Mouse (Mus musculus): ENCODE results near the gene Tead1.
A peak's percentile ranks its signal among the peaks of the same experiment; 100 is the strongest.

The Tead1 gene

GRCm38 (mm10) chr7:112679171-112679512, at the start of gene Tead1:
Gene Tead1 (plus strand): TSS chr7:112679318.
- peak; percentile 93 for DNase-seq (ENCODE audit: low spot score)

GRCm38 (mm10) chr7:112634505-112635213, 44.5 kb upstream of the Tead1 start:
- DNase-seq (ENCODE audit: low spot score) = no peak

- no peak for DNase-seq (ENCODE audit: low spot score)
Observed at GRCm38 (mm10) chr7:112635936-112636335, 43.2 kb upstream of the Tead1 start.

GRCm38 (mm10) chr7:112643866-112644543, 35.1 kb upstream of the Tead1 start:
- DNase-seq (ENCODE audit: low spot score) = no peak

GRCm38 (mm10) chr7:112644701-112645100, 34.4 kb upstream of the Tead1 start:
- DNase-seq (ENCODE audit: low spot score) = no peak

- no peak for DNase-seq (ENCODE audit: low spot score)
Observed at GRCm38 (mm10) chr7:112645724-112646123, 33.4 kb upstream of the Tead1 start.

GRCm38 (mm10) chr7:112647417-112647816, 31.7 kb upstream of the Tead1 start:
- DNase-seq (ENCODE audit: low spot score) = no peak

GRCm38 (mm10) chr7:112656141-112656662, 22.9 kb upstream of the Tead1 start:
- no peak for DNase-seq (ENCODE audit: low spot score)

- DNase-seq (ENCODE audit: low spot score) = no peak
Observed at GRCm38 (mm10) chr7:112658939-112659338, 20.2 kb upstream of the Tead1 start.

GRCm38 (mm10) chr7:112659816-112660215, 19.3 kb upstream of the Tead1 start:
- no peak for DNase-seq (ENCODE audit: low spot score)

- no peak for DNase-seq (ENCODE audit: low spot score)
Observed at GRCm38 (mm10) chr7:112660325-112660724, 18.8 kb upstream of the Tead1 start.

- DNase-seq (ENCODE audit: low spot score) = no peak
Observed at GRCm38 (mm10) chr7:112662398-112663313, 16.5 kb upstream of the Tead1 start.

- peak; percentile 32 for DNase-seq (ENCODE audit: low spot score)
Observed at GRCm38 (mm10) chr7:112663314-112663966, 15.7 kb upstream of the Tead1 start.

GRCm38 (mm10) chr7:112669993-112670392, 9.1 kb upstream of the Tead1 start:
- no peak for DNase-seq (ENCODE audit: low spot score)

- peak; percentile 73 for DNase-seq (ENCODE audit: low spot score)
Observed at GRCm38 (mm10) chr7:112678418-112679170, 524 bp upstream of the Tead1 start.

- peak; percentile 77 for DNase-seq (ENCODE audit: low spot score)
Observed at GRCm38 (mm10) chr7:112679513-112680245, 561 bp downstream of the Tead1 start.

GRCm38 (mm10) chr7:112680498-112681251, 1.6 kb downstream of the Tead1 start:
- peak; percentile 61 for DNase-seq (ENCODE audit: low spot score)

- peak; percentile 56 for DNase-seq (ENCODE audit: low spot score)
Observed at GRCm38 (mm10) chr7:112684626-112685561, 5.8 kb downstream of the Tead1 start.

Measured in retina, embryonic 14.5 days (tissue).